Mouse (Mus musculus) left cerebral cortex, postnatal 36 days (tissue): ENCODE results near the gene Suco. TPM values are rescaled to one million over a fixed set of nuclear protein-coding genes. Genes with fewer than 3 reads are reported as not detected.

Source experiments
- DNase-seq, 2 experiments: peaks; one replicate each; pipeline ENCODE4 v3.0.0; 2021 to 2022; ENCODE audit warnings: low spot score in 2 of 2, mixed read lengths in 1 of 2
- intact Hi-C: fragments of 180-260 bp; cut with DNase I; formaldehyde crosslinking; loops from one replicate; pipeline ENCODE4 v1.15.1; 2025
- total RNA-seq, 2 experiments: library from RNA; stranded (reverse); gene quantifications; 2 replicates each; pipeline ENCODE4 v1.2.3; 2021

The Suco gene
- total RNA-seq, 2 experiments from 2014 or later = 34.2 to 39.8 TPM

- intact Hi-C loops = no loop called here
- no peak for DNase-seq
These were observed 81.9 kb downstream of the Suco start for GRCm38 (mm10) chr1:161794447-161795211.

GRCm38 (mm10) chr1:161793321-161793720, 83.2 kb downstream of the Suco start:
- DNase-seq = no peak
- intact Hi-C loops = no loop called here

GRCm38 (mm10) chr1:161792687-161792969, 83.9 kb downstream of the Suco start:
- intact Hi-C loops = no loop called here
- no peak for DNase-seq

GRCm38 (mm10) chr1:161791854-161792686, 84.4 kb downstream of the Suco start:
- no peak for DNase-seq
- intact Hi-C loops = no loop called here

- DNase-seq = no peak
- intact Hi-C loops = no loop called here
These were observed 88.1 kb downstream of the Suco start, which contains the start of gene Fasl for GRCm38 (mm10) chr1:161788339-161788738. Gene Fasl (minus strand): TSS chr1:161788495.

- no peak for DNase-seq
- intact Hi-C loops = no loop called here
These were observed 93.8 kb downstream of the Suco start for GRCm38 (mm10) chr1:161782725-161783124.

GRCm38 (mm10) chr1:161781594-161781993, 94.9 kb downstream of the Suco start:
- DNase-seq = no peak
- intact Hi-C loops = no loop called here

- DNase-seq = no peak
- intact Hi-C loops = no loop called here
These were observed 97.4 kb downstream of the Suco start for GRCm38 (mm10) chr1:161779057-161779456.

GRCm38 (mm10) chr1:161775151-161775550, 101.3 kb downstream of the Suco start:
- no peak for DNase-seq
- intact Hi-C loops = no loop called here

- no peak for DNase-seq
- intact Hi-C loops = no loop called here
These were observed 105.2 kb downstream of the Suco start for GRCm38 (mm10) chr1:161771293-161771692.

- intact Hi-C loops = no loop called here
These were observed 107.2 kb downstream of the Suco start for GRCm38 (mm10) chr1:161769329-161769728.

GRCm38 (mm10) chr1:161767101-161767524, 109.4 kb downstream of the Suco start:
- intact Hi-C loops = no loop called here
- no peak for DNase-seq

More at GRCm38 (mm10) chr1:161769329-161769728, 107.2 kb downstream of the Suco start:
- no peak for DNase-seq

GRCm38 (mm10) chr1:161766656-161767055, 109.8 kb downstream of the Suco start:
- intact Hi-C loops = no loop called here
- DNase-seq = no peak

Other genes starting within 250 kb of the Suco start
- gene Fasl, start 88.2 kb downstream of the Suco start, total RNA-seq = not detected
- 10 to 100 TPM; 12.3 to 16.9 TPM for gene Pigc, start 92.5 kb upstream of the Suco start, total RNA-seq
- gene 4930558K02Rik, start 103.0 kb upstream of the Suco start, total RNA-seq = not detected